Mouse (Mus musculus): ENCODE measurements around the gene Lhpp.
A peak's percentile ranks its signal among the peaks of the same experiment; 100 is the strongest.

Gene Lhpp

DNA sequence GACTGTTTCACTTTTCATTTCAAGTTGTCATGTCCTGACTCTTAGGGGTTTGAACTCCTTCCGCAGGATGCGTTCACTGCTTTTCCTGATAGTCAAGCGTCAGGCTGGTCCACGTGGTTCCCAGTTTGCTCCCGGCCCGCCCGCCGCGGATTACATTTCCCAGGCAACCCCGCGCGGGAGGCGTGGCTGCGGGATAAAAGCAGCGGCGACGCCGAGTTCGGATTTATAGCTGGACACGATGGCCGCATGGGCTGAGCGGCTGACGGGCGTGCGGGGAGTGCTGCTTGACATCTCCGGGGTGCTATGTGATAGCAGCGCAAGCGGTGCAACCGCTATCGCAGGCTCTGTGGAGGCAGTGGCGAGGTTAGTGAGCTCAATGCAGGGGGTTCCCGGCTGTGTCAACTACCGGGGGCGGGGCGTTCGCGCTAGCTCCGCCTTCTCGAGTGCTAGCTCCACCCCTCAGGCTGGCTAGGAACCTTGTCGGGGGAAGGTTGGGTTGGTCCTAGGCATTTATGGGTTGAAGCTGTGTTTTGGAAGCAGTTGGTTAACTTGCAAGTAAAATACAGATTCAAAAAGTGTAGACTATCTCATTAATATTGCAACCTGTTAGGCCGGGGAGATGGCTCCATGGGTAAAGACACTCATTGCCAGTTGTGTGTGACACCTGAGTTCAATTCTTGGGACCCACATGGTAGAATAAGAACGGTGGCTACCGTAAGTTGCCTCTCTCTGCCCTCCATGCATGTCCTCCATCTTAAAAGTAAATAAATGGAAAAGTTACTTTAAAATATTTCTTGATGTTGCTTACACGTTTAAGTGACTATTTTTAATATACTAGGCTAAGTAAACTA is at the start of gene Lhpp:
Gene Lhpp (plus strand): TSS at position 171 of the 851 bp plus-strand sequence.
- DNase-seq (ENCODE audit: low spot score), result peak; percentile 74

DNA sequence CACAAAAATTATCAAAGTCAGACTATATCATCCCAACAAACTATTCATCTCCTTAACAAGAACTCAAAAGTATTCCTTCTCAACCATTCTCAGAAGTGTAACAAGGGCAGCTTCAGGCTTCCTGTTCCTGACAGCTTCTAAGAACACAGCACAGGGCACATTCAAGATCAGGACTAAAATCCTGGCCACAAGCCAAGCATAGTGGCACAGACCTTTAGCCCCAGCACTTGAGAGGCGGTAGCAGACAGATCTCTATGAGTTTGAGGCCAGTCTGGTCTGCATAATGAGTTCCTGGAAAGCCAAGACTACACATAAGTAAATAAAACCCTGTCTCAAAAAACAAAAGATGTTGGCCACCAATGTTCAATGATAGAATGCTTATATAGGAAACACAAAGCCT is 44.6 kb upstream of the Lhpp start:
- DNase-seq (ENCODE audit: low spot score), result no peak

DNA sequence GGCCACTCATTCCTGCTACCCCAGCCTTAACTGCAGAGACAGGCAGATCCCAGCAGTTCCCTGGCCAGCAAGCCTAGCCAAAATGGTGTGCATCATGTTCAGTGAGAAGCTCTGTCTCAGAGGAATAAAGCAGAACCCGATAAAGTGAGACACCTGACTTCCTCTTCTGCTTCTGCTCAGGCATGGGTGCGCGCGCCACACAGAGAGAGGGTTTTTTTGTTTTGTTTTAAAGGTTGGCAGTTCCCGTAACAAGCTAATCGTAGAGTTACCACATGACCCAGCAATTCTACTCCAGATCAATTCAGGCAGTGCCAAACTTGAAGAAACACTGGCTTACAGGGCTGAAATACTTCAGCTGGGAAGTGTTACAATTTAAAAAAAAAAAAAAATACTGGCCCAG is 41.6 kb upstream of the Lhpp start:
- DNase-seq (ENCODE audit: low spot score), result peak; percentile 22

DNA sequence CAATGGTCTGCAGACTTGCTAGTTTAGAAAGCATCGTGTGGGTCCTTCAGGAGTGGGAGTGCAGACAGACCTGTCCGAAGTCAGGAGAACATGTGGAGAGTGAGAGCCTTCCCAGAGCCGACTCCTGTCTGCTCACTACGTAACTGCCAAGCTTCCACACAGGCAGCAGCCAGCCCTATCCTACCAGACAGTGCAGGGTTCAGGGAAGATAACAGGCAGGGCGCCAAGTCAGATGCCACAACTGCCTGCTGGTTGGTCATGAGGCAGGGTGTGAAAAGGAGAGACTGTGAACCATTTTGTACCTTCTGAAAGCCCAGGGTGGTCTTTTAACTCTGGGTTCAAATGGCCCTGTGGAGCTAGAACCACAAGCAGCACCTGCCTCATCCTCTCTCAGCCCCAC is 40.4 kb upstream of the Lhpp start:
- peak; percentile 19 for DNase-seq (ENCODE audit: low spot score)

DNA sequence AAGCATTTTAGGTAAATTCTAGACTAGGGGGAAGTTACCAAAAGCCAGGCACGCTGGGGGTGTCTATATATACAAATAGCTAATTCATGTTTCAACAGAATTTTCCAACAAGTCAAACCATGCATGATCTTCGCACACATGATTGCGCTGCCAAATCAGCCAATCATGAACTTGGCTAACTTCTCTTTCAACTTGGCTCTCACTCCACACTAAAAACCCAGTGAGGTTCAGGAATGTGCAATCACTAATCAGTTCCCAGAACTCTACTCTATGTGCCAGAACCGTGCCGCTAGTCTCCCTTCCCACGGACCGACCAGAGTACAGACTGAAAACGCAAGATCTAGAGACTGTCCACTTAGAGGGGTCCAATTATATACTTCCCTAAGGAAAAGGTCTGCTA is 39.0 kb upstream of the Lhpp start:
- DNase-seq (ENCODE audit: low spot score), result no peak

DNA sequence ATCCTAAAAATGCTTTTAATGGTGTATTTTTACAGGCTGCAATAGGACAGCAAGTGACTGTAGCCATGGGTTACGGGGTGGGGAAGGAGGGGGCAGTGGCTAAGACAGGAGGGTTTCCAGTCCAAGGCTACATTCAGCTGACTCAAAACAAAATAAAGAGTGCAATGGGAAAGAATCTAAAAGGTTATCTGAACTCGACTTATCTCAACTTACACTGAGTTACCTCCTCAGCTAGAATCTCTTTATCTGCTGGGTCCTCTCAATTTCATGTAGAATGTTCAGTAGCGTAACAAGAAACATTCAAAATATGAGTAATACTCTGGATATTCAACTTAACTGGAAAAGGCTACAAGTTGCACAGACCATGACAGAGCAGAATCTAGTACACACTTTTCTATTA is 37.7 kb upstream of the Lhpp start:
- no peak for DNase-seq (ENCODE audit: low spot score)

DNA sequence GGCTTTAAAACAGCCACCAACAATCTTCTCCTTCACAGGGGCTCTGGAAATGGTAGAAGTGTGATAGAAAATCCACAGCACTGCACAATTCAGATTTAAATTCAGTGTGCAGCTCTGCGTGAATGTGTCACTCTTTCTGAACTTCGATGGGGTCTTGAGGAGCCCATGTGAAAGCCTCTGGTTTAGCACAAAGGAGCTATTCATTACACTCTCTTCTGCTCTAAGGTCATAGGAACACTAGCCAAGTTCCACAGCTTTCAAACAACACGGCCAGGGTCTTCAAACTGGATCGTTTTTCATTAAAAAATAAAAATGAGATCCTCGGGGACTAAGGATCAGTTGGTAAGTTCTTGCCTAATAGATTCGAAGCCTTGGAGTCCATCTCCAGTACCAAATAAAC is 37.2 kb upstream of the Lhpp start:
- DNase-seq (ENCODE audit: low spot score), result no peak

DNA sequence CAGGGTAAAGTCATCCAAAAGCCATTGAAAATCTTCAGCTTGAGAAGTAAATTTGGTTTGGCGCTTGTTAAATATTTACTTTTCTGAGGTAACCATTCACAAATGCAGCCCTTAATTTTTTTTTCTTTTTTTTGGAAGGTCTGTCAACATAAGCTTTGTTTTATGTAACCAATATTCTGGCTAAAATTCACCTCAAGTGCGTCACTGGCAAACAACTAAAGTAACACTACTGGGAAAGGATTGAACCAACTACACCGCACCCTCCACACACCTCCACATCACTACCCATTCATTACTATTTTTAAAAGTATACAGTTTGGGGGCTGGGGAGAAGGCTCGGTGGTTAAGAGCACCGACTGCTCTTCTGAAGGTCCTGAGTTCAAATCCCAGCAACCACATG is 35.8 kb upstream of the Lhpp start:
- no peak for DNase-seq (ENCODE audit: low spot score)

DNA sequence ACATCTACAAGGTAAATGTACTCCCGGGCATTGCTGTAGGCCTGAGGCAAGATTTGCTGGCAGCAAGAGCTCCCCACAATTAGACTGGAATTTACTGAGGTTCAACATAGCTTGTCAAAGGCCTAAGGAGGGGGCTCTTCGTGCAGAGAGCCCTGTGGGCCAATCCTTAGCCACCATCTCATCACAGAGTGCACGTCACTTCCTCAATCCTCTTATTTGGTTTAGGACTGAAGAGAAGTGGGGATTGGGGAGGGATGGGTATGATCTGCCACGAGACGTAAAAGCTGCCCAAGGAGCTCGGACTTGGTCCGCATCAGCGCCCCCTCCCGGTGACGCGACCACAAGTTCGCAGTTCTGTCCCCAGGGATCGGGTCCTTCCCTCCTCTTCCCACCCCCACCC is 34.8 kb upstream of the Lhpp start:
- peak; percentile 77 for DNase-seq (ENCODE audit: low spot score)

DNA sequence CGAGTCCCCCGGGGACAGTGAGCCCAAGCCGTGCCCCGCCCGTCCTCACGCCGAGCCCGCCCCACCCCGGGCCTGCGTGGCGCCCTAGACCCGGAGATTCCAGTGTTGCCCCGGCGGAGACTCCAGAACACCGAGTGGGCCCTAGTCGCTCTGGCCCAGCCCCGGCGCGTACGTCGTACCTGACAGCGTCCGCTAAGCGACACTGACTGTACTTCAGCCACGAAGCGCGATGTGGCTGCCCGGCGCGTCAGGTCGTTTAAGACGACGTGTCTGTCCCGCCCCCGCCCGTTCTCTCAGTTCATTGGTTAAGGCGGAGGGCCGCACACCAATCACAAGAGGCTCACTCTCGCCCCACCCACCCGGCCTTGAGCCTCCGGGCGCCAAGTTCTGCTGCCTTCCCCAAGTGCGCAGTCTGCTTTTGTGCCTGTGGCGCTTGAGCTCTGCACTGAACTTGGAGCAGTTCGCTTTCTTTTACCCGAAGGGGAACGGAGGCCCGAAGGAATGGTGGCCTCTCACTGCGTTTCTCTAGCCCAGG is 34.3 kb upstream of the Lhpp start, which contains the start of gene Oat:
Gene Oat (minus strand): TSS at position 283 of the 535 bp plus-strand sequence.
- DNase-seq (ENCODE audit: low spot score), result peak; percentile 92

DNA sequence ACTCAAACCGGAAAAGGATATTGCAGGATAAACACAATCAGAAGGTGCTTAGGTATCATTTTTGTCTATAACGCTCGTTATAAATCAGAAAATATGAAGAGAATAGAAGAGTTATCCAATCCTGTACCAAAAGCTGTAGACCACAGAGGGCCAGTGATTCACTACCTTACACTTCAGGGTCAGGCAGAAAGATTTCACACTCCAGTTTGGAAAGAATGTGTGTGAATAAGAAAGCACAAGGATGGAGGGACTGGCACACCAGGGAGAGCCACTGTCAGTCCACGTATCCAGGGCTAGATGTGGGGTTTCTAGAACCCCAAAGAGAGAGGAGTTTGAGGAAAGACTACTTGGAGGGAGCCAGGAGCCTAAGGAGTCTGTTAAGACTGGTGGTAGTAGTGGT is 33.5 kb upstream of the Lhpp start:
- DNase-seq (ENCODE audit: low spot score), result no peak

DNA sequence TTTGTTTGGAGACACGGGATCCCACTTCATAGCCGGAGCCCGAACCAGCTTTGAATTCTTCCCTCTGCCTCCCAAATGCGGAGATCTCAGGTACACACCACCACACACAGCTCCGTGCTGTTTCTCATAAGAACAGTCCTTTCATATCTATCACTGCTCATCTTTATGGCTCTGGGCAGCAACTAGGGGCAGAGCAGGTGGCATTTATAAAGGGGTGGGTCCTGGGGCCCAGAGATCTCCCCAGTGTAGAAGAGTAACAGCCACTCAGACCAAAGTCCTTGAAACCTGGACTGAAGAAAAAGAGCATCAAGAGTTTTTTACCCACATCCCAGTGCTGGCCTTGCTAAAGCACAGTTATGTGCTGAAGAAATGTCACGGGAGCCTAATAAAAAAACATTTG is 29.9 kb upstream of the Lhpp start:
- DNase-seq (ENCODE audit: low spot score), result no peak

DNA sequence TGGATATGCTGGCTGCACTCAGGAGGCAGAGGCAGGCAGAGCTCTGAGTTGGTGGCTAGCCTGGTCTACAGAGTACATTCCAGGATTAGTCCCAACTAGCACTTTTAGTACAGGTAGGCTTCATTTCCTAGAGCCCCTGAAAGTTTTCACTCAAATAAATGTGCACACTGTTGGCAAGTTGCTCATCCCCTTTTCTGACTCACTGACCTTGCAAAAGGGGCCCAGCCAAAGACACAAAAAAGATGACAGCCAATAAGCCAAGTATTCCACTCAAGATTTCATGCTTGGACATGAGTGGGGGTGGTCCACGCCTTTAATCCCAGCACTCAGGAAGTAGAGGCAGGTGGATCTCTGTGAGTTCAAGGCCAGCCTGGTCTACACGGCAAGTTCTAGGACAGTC is 29.0 kb upstream of the Lhpp start:
- no peak for DNase-seq (ENCODE audit: low spot score)

DNA sequence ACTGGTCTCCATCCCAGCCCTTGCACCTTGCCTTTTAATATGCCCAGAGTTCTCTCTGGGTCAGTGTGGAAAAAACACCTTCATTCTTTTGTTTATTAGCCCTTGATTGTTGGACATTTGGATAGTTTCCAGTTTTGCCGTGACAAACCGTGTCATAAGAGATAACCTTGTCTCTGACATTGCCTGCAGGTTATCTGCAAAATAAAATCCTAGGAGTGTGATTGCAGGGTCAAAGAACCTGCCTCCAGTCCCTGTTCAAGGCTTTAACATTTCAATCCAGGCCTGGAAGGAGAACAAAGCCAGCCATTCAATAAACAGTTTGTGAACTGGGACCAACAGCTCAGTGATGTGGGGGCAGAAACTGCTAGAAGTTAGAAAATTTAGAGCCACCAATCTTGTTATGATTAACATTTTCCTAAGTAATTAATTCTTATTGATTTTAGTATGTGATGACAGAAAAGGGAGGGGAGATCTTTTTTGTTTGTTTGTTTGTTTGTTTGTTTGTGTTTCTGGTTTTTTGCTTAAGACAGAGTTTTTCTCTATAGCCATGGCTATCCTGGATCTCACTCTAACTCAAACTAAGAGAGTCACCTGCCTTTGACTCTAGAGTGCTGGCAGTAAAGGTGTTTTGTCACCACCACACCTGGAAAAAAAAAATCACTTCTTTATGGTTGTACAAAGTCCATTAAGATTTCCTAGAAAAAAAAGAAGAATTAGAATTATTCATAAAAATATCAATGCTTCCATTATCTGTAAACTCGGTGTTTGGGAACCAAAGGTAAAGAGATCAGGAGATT is 24.5 kb upstream of the Lhpp start:
- no peak for DNase-seq (ENCODE audit: low spot score)

DNA sequence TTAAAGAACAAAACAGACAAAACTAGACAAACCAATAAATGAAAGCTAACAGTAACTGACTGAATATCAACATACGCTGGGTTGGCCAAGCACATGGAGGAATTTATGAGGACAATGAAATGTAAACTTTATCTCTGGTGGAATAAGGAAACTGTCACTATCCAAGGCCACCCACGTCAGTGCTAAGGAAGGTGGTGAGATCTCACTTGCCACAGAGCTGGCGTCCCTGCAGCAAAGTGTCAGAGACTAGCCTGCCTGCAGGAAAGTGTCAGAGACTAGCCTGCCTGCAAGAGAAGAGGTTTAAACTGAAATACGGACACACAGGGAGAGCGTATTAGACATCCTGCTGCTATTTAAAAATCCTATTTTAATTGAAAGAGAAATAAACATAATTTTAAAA is 23.3 kb upstream of the Lhpp start:
- DNase-seq (ENCODE audit: low spot score), result no peak

DNA sequence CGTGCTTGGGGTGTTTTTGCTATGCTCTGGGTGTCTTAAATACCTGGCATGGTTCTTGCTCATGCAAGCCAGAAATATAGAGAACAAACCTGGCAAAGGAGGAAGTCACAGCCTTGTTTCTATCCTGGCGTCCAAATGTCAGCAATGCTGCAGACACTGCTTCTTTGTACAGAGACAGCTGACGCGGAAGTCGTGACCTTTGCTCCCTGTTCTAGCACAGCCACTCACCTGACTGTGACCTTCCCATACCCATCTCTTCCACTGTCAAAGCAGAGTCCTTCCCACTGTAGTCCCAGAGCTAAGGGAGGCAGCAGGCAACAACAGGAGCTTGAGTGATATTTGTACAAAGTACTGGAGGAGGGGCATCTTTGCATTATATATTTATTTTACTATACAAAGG is 20.8 kb upstream of the Lhpp start:
- DNase-seq (ENCODE audit: low spot score), result no peak

DNA sequence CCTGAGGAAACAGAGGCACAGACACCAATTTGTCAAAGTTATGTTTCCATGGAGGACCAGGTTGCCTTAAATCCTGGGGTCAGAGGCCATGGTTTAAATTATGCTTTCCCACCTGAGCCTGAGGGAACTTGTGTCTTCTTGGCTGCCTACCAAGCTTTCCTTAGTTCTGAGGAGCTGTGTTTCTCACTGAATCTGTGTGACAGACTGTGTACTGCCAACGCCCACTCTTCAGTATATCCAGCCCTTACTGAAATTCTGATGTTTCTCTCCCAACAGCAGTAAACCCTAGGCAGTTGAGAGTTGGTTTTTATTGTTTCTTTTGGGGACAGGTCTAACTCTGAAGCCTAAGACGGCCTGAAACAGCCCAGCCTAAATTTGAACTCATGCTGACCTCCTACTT is 16.7 kb upstream of the Lhpp start:
- DNase-seq (ENCODE audit: low spot score), result no peak

DNA sequence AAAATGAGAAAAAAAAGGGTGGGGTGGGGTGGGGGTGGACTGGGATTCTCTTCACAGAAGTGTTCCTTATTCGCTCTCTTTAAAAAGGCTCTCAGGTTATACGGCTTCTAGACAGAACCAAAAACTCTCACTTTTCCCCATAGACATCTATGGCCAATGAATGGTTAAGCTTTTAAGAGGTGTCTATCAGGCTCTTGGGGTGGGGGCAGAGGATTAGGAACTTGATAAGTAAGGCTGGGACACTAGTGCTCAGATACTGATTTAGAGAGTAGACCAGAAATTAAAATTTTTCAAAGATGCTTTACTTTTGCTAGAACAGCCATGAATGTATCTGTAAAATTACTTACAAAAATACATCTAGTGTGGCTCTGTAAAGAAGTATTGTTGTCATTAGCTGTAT is 16.1 kb upstream of the Lhpp start:
- DNase-seq (ENCODE audit: low spot score), result no peak

DNA sequence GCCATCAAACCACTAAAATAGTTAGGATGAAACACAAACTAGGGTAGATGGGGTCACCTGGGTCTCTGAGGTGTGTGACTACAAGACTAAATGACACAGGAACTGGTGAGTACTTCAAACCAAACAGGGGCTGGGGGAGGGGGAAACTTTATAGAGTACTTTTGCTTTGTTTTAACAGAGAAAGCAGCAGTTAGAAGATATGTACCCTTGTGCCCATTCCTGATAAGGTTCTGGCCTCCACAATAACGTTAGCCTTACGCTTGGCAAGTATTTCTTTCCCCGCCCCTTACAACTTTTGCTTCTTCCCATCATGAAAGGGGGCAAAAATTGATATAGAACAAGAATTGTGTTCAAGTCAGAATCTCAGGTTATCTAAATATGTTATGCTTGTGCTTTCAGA is 14.7 kb upstream of the Lhpp start:
- DNase-seq (ENCODE audit: low spot score), result no peak

DNA sequence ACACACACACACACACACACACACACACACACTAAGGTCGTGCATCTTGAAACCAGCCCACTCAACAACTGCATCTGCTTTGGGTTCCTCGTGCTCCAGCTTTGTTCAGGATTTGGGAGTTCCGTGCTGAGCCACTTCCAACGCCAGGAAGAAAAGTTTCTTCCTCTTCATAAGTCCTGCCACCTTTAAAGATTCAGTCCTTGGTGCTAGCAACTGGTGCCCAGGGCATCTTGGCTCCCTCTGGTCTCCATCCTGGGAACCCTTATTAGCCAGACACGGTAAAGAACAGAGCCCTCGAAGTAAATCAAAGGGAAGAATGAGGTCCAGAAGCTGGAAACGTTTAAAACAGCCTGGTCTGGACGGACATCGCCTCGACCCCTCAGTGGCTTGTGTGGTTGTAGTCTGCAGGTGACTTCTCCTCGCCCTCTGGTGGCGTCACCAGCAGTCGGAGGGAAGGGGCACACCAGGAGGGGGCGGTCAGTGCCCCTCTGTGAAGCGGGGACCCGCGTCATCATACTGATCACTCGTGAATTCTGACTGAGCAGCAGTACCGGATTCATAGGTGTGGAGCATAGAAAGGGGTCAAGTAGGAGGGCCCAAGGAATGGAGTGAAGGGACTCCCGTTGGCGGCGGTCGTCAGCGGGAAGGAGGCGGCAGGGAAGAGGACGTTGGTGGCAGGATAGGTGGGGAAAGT is 13.7 kb upstream of the Lhpp start:
- no peak for DNase-seq (ENCODE audit: low spot score)

DNA sequence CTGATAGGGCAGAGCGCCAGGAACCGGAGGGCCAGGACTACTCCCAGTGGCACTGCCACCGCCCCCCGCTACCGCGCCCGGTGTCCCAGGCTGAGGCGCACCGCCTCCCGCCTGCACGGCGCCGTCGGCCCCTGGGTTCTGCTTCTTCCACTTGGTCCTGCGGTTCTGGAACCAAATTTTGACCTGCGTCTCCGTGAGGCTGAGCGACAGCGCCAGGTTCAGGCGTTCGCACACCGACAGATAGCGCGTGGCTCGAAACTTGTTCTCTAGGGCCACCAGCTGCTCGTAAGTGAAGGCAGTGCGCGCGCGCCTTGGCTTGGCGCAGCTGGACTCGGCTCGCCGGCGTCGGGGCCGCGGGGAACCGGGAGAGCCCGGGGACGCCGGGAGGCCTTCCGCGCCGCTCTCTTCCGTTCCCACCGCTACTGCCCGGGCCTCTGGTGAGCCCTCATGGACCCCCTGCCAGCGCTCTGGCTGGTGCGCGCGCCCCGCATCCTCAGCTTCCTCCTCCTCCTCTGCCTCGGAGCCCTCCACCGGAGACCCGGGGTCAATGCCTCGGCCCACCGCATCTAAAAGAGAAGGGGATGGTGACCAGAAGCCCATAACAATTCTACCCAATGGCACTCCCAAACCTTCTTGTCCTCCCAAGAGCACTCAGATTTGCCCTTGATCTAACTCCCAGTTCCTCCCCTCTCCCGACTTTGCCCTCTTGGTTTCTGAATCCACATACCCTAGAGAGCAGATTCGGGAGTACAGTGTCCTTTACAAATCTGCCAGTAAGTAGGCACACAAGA is 13.0 kb upstream of the Lhpp start:
- peak; percentile 12 for DNase-seq (ENCODE audit: low spot score)
